Mouse (Mus musculus) heart, postnatal 14 days (tissue): ENCODE data around the gene Dusp10. TPM values are rescaled to one million over a fixed set of nuclear protein-coding genes. Genes with fewer than 3 reads are reported as not detected.

Experiments
- DNase-seq, 2 experiments: peaks; one replicate each; pipeline ENCODE4 v3.0.0; 2021 to 2022
- intact Hi-C: fragments of 180-260 bp; cut with DNase I; formaldehyde crosslinking; loops from one replicate; pipeline ENCODE4 v1.15.1; 2025
- total RNA-seq, 2 experiments: library from RNA; stranded (reverse); gene quantifications; 2 replicates each; pipeline ENCODE4 v1.2.3; 2021

The Dusp10 gene
- total RNA-seq, 2 experiments from 2014 or later, result 6.9 to 7.2 TPM

DNA sequence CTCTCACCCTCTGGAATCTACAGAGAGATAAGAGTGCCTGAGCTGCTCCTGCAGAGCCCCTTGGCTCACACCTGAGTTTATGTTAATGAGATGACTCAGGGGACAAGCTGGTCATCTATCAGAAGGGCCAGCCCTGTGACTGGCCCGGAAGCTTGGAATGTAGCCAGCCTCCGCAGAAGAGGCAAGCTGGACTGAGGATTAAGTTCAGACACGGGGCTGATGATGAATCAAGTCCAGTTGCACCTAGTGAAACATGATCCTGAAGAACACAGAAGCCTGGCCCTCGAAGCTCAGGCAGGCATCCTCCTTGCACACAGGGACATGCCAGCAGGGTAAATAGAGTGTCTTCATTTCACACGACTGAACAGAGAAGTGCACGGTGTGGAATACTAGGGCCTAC, 38.7 kb downstream of the Dusp10 start:
- intact Hi-C loops, result no loop called here
- peak; percentile 57 to 66 for DNase-seq

DNA sequence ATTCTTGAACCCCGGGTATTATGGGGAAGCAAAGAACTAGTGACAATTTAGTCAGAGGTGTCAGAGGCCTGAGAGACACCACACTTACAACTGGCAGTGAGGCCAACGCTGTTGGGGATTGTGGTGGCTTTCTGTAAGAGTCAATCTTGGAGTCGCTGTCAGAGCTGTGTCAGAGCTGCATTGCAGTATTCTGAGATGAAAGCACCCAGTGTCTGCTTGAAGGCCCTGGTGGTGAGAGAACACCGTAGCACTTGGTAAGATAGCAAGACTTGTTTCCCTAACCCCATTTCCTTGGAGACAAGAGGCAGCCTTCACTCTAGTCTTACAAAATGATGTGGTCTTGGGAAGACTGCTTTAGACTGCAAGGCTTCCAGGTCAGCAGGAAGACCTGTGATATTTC, 39.2 kb downstream of the Dusp10 start:
- DNase-seq, result no peak
- intact Hi-C loops, result no loop called here

GRCm38 (mm10) chr1:184053141-184053540, 40.0 kb downstream of the Dusp10 start:
- no peak for DNase-seq
- intact Hi-C loops, result no loop called here

- intact Hi-C loops, result no loop called here
- DNase-seq, result no peak
Observed at GRCm38 (mm10) chr1:184053711-184054110, 40.6 kb downstream of the Dusp10 start.

- intact Hi-C loops, result no loop called here
- no peak for DNase-seq
Observed at GRCm38 (mm10) chr1:184054176-184054575, 41.1 kb downstream of the Dusp10 start.

- DNase-seq, result no peak
- intact Hi-C loops, result no loop called here
Observed at GRCm38 (mm10) chr1:184058206-184058605, 45.1 kb downstream of the Dusp10 start.

- no peak for DNase-seq
- intact Hi-C loops, result no loop called here
Observed at GRCm38 (mm10) chr1:184059814-184060213, 46.7 kb downstream of the Dusp10 start.

- intact Hi-C loops, result no loop called here
- peak; percentile 23 to 47 for DNase-seq
Observed at GRCm38 (mm10) chr1:184060381-184060780, 47.3 kb downstream of the Dusp10 start.

DNA sequence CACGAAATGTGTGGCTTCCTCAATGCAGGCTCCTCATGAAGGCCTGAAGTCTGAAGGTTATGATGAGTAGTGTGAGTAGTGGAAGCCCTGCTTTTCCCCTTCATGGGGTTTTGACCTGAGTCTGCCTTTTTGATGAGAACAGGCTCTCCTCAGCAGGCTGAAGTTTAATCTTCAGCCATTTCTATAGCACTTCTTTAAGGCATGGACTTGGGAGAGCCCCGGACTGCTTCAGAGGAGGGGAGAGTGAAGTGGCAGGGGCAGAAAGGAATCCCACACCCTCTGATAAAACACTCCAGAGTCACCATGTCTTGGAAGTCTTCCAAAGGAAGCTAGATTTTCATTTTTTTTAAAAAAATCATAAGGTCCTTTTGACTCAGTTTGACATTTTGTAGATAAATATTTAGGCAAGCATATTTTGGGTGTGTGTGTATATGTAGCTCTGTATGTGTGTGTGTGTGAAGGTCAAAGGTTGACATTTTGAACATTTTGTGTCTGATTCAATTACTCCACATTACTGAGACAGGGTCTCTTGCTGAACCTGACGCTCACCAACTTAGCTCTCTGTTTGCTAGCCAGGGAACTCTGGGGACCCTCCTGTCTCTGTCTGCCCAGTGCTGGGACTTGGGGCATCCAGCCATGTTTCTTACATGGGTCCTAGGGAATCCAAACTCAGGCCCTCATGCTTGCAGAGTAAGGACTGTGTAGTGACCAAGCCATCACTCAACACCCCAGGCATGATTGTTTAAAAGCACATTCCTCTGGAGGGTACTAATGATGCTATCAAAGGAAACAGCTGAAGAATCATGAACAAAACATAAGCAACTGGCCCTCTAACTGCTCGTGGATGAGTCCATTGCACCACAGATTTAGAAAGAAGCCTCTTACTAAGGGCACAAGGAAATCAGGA, 48.0 kb downstream of the Dusp10 start:
- intact Hi-C loops, result no loop called here
- no peak for DNase-seq

DNA sequence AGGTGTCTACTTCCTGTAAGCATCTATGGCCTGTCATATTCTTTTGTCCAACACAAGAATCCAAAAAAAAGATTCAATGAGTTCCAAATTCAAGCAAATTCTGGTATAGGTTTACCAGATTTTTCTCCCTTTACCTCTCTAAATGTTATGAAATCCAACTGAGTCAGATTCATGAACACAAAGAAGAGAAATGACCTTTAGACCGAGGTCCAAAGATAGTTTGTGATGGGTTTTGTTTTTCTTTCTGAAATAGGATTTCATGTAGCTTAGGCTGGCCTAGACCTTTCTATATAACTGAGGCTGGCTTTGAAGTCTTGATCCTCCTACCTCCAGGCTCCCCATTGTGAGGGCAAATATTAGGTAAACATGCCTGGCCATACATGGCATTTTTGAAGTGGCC, 48.8 kb downstream of the Dusp10 start:
- DNase-seq, result no peak
- intact Hi-C loops, result no loop called here

- intact Hi-C loops, result no loop called here
- DNase-seq, result no peak
Observed at GRCm38 (mm10) chr1:184064306-184064705, 51.2 kb downstream of the Dusp10 start.

DNA sequence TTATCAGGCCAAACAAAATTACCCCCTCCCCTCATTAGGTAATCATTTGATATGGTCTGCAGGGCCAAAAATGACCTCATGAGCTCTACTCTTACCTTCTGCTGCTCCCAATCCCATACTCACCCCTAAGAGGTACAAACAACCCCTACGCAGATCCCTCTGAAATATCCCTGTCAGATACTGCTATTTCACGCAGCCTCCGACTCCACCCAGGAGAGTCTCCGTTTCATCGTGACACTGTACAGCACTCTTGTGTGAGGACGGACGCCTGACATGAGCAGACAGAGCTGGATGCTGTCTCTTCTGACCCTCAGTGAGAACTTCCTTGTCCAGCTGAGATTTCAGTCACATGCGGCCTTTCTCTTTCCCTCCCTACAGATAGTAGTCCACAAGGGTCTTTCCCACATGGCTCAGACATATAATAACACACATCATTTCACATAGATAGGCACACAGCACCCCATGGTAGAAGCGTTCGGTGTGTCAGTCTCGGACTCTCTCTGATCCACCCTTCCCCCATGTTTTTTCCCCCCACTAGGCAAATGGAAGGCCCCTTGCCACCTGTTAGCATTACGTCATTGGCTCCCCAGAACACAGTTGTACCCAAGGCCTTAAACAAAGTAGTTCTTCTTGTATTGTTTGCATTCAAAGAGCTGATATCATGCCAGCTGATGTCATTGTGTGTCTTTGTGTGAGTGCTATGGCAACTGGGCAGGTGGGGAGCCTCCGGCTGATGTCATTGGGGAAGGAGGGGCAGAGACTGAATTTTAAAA, 52.7 kb downstream of the Dusp10 start:
- intact Hi-C loops, result no loop called here
- DNase-seq, result no peak

- intact Hi-C loops, result no loop called here
- no peak for DNase-seq
Observed at GRCm38 (mm10) chr1:184066460-184067287, 53.6 kb downstream of the Dusp10 start.

- DNase-seq, result no peak
- intact Hi-C loops, result no loop called here
Observed at GRCm38 (mm10) chr1:184067704-184068558, 54.8 kb downstream of the Dusp10 start.

DNA sequence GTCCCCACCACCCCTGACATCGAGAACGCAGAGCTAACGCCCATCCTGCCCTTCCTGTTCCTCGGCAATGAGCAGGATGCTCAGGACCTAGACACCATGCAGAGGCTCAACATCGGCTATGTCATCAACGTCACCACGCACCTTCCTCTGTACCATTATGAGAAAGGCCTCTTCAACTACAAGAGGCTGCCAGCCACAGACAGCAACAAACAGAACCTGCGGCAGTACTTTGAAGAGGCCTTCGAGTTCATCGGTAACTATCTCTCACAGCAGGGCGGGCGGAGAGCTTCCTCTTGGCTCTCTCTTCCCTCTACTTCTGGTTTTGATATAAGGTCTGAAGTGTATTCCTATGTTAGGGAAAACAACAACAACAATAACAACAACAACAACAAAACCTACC, 55.9 kb downstream of the Dusp10 start:
- DNase-seq, result no peak
- intact Hi-C loops, result no loop called here

- DNase-seq, result no peak
- intact Hi-C loops, result no loop called here
Observed at GRCm38 (mm10) chr1:184076065-184076464, 63.0 kb downstream of the Dusp10 start.

DNA sequence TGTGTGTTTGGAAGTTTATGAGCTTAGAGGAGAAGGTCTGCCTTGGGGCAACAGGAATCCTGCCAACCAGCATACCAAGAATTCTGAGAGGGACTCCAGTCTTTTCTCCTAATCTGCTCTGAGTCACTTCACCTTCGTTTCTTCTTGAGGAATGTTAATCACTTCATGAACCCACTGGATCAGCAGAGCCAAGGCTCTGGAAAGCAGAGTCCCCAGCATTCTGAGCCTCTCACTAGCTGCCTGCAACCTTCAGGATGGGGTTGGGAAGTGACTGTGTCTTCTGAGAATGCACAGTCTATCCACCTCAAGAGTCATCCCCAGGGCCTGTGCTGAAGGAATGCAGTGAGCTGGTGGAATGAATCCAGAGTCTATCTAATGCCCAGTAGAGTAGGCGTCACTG, 63.7 kb downstream of the Dusp10 start:
- DNase-seq, result no peak
- intact Hi-C loops, result no loop called here

DNA sequence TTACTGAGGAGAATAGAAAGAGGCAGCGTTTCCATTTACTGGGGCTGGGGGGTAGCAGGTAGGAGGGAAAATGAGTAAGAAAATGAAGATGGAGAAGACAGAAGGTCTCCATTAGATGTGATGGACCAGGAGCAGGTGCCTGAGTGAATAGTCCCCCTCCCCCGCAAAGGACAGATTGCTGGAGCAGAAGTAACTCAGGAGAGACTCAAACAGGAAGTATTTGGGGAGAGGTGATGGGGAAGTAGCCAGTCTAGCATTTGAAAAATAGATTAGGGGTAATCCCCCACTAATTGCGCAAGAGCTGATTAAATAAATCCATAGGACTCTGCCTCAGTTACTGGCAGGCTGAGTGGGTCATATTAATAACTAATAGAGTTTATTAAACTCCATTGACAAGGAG, 66.2 kb downstream of the Dusp10 start:
- intact Hi-C loops, result no loop called here
- DNase-seq, result no peak

DNA sequence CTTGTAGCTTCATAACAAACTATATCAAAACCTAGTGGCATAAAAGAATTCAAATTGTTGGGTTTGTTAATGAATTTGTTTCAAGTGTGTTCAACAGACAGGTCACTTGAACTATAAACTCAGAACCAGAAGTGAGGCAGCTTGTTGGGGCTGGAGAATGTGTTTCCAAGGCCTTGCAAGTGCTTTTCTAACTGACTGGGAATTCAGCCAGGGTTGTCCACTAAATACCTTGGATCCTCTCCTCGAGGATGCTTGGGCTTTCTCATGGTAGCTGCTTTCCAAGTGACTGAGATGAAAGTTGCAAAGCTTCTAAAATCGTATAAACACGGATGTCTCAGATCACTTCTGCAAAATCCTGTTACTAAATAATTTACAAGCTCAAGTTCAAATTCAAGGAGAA, 69.6 kb downstream of the Dusp10 start:
- DNase-seq, result no peak
- intact Hi-C loops, result no loop called here

GRCm38 (mm10) chr1:184083166-184083565, 70.1 kb downstream of the Dusp10 start:
- no peak for DNase-seq
- intact Hi-C loops, result no loop called here
